Mouse (Mus musculus): ENCODE measurements at regions not wholly inside any gene's neighbourhood (a gene's known extent, or its start where the extent isn't known, plus 50 kb on each side); places are given as distances from the start of the nearest gene placed in this dataset.

DNA sequence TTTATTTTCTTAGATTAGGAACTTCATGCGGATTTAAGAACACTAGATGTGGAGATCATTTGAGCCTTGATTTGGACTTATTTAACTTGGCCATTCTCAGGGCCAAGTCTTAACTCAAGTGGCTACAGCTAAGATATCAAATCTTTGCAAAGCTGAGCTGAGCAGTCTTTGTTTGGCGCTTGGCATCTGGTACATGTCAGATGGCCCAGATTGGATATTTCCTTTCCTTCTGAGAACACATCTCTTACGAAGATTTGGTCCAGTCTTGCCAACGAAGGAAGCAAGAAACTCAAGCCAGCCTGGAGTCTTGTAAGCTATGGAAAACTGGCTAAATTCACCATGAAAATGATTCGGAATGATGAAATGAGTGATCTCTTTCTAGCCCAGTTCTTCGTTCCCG, 59.1 kb upstream of the Cdc42ep3 start:
- no peak for ATAC-seq (ENCODE audit: insufficient number of reproducible peaks, low FRiP score, low TSS enrichment)

- no peak for ATAC-seq (ENCODE audit: insufficient number of reproducible peaks, low FRiP score, low TSS enrichment)
Observed at GRCm38 (mm10) chr17:79417953-79418352, 63.1 kb upstream of the Cdc42ep3 start.

- no peak for ATAC-seq (ENCODE audit: insufficient number of reproducible peaks, low FRiP score, low TSS enrichment)
Observed at GRCm38 (mm10) chr17:79421618-79422017, 66.7 kb upstream of the Cdc42ep3 start.

- ATAC-seq (ENCODE audit: insufficient number of reproducible peaks, low FRiP score, low TSS enrichment) = no peak
Observed at GRCm38 (mm10) chr17:79439182-79439581, 84.3 kb upstream of the Cdc42ep3 start.

DNA sequence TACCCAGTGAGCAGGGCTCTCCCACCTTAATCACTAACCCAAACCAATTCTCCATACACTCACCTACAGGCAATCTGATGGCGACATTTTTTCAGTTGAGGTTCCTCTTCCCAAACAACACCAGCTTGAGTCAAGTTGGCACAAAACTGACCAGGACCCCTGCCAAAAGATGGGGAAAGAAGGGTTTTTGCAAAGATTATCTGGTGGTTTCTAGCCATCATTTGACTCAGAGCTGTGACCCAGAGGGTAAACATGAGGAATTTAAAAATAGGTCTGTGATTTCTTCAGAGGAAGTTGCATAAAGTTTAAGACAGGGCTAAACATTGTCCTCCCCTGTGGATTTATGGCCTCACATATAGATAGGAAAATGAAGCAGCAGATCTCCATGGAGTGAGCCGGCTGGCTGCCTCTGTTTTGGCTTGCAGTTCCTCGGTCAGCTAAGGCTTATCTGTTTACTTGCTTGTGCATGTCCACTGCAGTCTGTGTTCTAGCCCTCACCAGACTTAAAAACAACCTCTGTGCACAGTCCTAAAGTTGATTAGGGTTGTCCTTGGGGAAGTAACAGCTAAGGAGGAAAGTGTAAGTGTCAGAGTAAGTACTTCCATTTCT, 87.7 kb upstream of the Cdc42ep3 start:
- ATAC-seq (ENCODE audit: insufficient number of reproducible peaks, low FRiP score, low TSS enrichment) = no peak

DNA sequence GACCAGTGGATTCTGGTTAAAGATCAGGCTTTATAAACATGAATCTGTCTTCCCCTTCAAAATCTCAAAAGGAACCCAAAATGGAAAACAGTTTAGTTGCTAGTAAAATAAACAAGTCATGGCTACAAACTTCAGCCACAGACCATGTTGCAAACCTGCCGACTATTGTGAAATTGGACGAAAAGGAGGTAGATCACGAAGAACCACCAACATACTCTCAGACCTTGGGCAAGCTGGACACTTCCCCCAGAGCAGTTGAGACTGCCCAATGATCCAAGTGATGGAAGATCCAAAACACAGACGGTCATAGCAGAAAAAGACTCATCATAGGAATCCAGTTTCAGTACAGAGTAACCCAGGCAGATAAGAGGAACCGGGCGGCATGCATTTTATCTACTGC, 92.3 kb upstream of the Cdc42ep3 start:
- ATAC-seq (ENCODE audit: insufficient number of reproducible peaks, low FRiP score, low TSS enrichment) = no peak

DNA sequence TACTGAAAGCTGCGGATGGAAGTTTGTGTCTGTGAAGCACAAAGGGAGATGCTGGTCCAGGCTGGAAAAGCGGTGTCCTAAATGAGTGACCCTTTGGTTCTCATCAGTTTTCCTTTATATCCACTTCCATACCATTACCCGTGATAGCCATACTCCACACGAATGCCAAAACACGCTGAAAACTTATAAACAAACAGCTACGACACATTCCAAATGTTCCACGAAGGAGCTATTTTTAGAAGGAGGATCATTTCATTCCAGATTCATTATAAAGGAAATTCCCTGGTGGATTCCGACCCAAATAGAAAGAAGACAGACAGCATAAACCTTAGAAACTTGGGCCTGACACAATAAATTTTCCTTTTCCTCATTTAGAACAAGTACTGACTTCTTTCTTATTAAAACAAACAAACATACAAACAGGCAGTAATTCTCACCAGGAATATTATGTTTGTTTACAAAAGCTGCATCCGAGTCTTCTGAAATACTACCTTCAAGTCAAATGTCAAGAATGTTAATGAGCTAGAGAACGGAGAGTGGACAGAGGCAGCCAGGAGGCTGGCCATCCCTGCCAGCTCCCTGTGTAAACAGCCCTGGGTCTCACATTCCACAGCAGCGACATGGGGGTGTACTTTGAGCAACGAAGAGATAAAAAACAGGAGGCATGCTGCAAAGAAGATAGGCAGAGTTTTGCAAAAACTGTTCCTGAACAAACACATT, 96.4 kb upstream of the Cdc42ep3 start:
- ATAC-seq (ENCODE audit: insufficient number of reproducible peaks, low FRiP score, low TSS enrichment) = no peak

DNA sequence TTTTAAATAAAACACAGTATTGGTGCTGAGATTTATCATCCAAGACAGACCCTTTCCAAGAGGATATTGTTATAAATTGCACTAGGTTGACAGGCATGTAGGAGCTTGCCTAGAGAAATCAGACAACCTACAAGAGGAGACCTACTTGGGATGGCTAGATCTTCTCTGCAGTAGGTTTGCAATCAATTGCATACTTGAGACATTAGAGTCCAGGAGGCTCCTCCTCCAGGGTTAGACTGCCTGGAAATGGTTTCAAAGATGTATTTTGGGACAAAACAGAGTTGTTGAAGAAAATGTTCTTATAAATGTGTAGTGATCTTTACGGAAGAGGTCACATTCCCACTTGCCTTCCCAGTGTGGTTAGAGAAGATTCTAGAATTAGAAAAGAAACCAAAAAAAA, 98.9 kb upstream of the Cdc42ep3 start:
- ATAC-seq (ENCODE audit: insufficient number of reproducible peaks, low FRiP score, low TSS enrichment) = no peak

- ATAC-seq (ENCODE audit: insufficient number of reproducible peaks, low FRiP score, low TSS enrichment) = no peak
Observed at GRCm38 (mm10) chr17:79454526-79454925, 99.6 kb upstream of the Cdc42ep3 start.

DNA sequence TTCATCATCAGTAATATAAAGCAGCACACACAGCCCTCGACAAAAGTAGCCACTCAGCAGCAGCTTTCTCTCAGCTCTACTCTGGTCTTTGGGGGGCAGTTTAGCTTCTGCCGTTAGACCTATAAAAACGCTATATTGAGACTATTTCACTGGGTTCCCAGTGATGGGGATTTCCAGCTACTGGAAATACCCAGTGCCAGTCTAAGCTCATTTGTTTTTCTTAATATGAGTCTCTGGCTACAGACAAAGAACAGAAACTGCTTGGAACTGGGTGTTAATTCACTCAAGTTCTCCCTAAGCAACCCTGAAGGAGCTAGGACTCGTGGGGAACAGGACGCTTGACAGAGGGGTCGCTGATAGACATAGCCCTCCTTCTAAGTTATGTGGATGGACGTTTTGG, 100.3 kb upstream of the Cdc42ep3 start:
- ATAC-seq (ENCODE audit: insufficient number of reproducible peaks, low FRiP score, low TSS enrichment) = no peak

- ATAC-seq (ENCODE audit: insufficient number of reproducible peaks, low FRiP score, low TSS enrichment) = no peak
Observed at GRCm38 (mm10) chr17:79457636-79458035, 102.7 kb upstream of the Cdc42ep3 start.

GRCm38 (mm10) chr17:79461681-79462091, 106.8 kb upstream of the Cdc42ep3 start:
- ATAC-seq (ENCODE audit: insufficient number of reproducible peaks, low FRiP score, low TSS enrichment) = no peak

DNA sequence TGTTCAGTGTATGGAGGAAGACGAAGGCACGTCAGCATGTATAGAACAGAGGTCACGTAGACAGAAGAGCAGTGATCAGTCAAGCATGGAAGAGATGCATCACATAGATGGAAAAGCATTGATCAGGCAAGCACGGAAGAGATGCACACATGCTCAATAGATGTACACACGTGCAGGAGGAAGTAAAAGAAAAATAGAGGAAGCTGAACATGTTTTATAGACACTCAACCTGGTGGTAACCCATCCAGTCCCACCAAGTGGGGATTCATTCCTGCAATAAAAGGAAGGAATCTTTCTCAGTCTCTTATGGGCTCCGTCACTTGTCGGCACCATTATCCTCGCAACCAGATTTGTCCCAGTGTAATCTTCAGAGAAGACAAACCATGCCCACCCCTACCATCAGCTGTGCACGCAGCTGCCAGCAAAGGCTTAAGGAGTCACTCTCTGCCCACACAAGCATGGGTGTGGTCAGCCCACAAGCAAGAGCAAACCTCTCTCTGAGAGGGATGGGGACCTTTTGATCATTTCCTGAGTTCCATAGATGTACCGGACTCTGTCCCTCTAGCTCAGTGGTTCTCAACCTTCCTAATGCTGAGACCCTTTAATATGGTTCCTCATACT, 108.3 kb upstream of the Cdc42ep3 start:
- ATAC-seq (ENCODE audit: insufficient number of reproducible peaks, low FRiP score, low TSS enrichment) = no peak

DNA sequence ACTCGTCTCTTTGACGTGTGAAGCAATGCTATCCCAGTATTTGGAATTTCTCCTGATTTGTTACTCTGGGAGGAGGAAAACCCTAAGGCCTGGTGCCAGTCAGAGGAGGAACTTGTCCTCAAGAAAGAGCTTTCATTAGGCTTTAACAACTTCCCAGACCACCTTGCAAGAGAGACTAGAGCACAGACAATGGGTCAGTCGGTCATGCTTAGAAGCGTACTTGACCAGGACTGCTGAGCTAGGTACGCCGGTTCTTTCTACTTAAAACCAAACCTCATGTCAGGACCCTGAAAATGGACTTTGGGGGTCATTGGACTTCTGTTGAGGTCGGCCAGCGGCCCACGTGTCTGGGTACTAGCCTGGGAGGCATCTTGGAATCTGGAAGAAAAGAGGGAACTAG, 110.8 kb upstream of the Cdc42ep3 start:
- ATAC-seq (ENCODE audit: insufficient number of reproducible peaks, low FRiP score, low TSS enrichment) = no peak

DNA sequence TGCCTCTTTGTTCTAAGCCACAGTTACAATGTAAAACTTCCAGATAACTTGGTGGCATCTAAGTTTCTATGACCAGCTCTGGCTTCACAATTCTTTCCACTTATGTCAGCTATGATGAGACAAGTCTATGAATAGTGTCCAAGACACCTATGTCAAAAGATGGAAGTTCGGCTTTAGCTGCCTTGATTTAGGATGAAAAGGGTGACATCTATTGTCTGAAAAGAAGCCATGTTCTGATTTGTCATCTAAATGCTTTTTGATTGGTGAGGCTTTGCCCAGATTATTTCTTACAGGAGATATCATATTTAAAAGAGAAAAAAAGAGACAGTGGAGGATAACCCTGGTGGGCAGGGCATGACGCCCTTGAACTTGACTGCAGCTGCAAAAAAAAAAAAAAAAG, 116.7 kb upstream of the Cdc42ep3 start:
- no peak for ATAC-seq (ENCODE audit: insufficient number of reproducible peaks, low FRiP score, low TSS enrichment)

- ATAC-seq (ENCODE audit: insufficient number of reproducible peaks, low FRiP score, low TSS enrichment) = no peak
Observed at GRCm38 (mm10) chr17:79472106-79472995, 117.5 kb upstream of the Cdc42ep3 start.

- no peak for ATAC-seq (ENCODE audit: insufficient number of reproducible peaks, low FRiP score, low TSS enrichment)
Observed at GRCm38 (mm10) chr17:79476671-79477070, 121.8 kb upstream of the Cdc42ep3 start.

GRCm38 (mm10) chr17:79481112-79481738, 126.3 kb upstream of the Cdc42ep3 start:
- ATAC-seq (ENCODE audit: insufficient number of reproducible peaks, low FRiP score, low TSS enrichment) = no peak

DNA sequence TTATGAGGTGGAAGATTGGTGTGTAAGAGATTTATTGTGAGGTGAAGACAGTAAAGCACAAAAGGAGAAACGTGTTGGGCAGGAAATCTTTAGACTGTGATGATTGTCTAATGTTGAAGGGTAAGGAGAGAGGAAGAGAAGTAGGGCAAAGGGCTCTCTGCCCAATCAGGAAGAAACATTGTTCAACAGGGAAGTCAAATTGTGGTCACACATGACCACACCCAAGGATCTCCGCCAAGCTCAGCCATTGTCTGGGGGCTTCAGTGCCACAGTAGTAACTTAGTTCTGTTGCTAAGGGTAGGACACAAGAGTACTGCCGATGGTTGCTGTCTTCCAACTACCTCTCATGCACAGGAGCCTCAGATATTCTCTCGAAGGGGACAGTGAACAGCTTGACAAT, 127.0 kb upstream of the Cdc42ep3 start:
- ATAC-seq (ENCODE audit: insufficient number of reproducible peaks, low FRiP score, low TSS enrichment) = no peak

DNA sequence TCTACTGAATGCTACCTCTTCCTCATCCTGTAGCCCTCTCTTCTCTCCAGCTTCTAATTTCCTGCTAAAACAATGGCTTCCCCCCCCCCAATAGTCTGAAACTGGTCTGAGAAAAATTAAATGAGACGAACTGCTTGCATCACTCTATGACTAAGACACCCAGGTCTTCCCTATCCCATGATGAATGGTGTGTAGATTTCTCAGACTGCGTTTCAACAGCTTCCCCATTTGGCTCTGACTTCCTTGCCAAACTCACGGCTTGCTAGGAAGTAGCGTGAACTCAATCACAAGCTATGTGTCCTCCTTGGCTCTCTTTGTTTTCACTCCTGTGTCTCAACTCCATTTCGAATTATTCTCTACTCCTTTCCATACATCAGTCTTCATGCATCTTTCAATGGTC, 126.4 kb upstream of the Rmdn2 start:
- ATAC-seq (ENCODE audit: insufficient number of reproducible peaks, low FRiP score, low TSS enrichment) = no peak
